Mouse (Mus musculus): ENCODE data around the gene Psmb4. TPM values are rescaled to one million over a fixed set of nuclear protein-coding genes. Genes with fewer than 3 reads are reported as not detected.
"Not testable (repeated sequence)": the region's sequence is repeated elsewhere in the genome, so short reads cannot be mapped to it uniquely, and the experiment has no call there.

Psmb4 gene
- polyA plus RNA-seq, 1 experiment = 311 TPM

DNA sequence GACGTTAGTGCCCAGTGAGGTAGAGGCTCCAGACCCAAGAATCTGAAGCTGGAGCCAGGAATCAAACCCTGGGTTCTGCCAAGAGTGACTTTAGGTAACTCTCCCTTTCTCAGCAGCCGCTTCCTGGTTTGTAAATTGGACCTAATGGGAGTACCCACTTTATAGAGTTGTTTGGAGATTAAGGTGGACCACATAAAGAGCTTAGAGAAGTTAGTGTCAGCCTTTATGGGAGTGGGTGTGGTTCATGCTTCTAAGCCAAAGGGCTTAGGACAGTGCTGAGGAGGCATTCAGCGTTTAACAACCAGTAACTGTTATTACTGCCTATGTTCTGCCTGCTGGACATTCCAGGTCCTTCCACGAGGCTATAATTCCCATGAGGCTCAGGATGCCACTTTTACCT, 32.1 kb upstream of the Psmb4 start:
- H3K4me1 ChIP-seq (ENCODE audit: control insufficient read depth, insufficient read depth, insufficient read length, low read length) = no peaks in the 10 kb centered on the region
- no peak overlapping the region for H3K4me3 ChIP-seq (ENCODE audit: insufficient read depth, low read depth, low read length)
- H3K27ac ChIP-seq (replicated peaks; ENCODE audit: low read depth, low read length) = no peak overlapping the region

- Histone ChIP-seq H3K4me3 (ENCODE audit: insufficient read depth, low read depth, low read length) (no peak overlapping the region), H3K4me1 (ENCODE audit: control insufficient read depth, insufficient read depth, insufficient read length, low read length) (no peaks in the 10 kb centered on the region), H3K27ac (replicated peaks; ENCODE audit: low read depth, low read length) (no peak overlapping the region)
Measured at GRCm38 (mm10) chr3:94917816-94918361, 31.1 kb upstream of the Psmb4 start.

- Histone ChIP-seq H3K4me3 (ENCODE audit: insufficient read depth, low read depth, low read length) (no peak overlapping the region), H3K4me1 (ENCODE audit: control insufficient read depth, insufficient read depth, insufficient read length, low read length) (no peaks in the 10 kb centered on the region), H3K27ac (replicated peaks; ENCODE audit: low read depth, low read length) (no peak overlapping the region)
Measured at GRCm38 (mm10) chr3:94915903-94916741, 29.4 kb upstream of the Psmb4 start.

GRCm38 (mm10) chr3:94913801-94914200, 27.0 kb upstream of the Psmb4 start:
- no peak overlapping the region for H3K4me3 ChIP-seq (ENCODE audit: insufficient read depth, low read depth, low read length)
- no peaks in the 10 kb centered on the region for H3K4me1 ChIP-seq (ENCODE audit: control insufficient read depth, insufficient read depth, insufficient read length, low read length)
- no peak overlapping the region for H3K27ac ChIP-seq (replicated peaks; ENCODE audit: low read depth, low read length)

DNA sequence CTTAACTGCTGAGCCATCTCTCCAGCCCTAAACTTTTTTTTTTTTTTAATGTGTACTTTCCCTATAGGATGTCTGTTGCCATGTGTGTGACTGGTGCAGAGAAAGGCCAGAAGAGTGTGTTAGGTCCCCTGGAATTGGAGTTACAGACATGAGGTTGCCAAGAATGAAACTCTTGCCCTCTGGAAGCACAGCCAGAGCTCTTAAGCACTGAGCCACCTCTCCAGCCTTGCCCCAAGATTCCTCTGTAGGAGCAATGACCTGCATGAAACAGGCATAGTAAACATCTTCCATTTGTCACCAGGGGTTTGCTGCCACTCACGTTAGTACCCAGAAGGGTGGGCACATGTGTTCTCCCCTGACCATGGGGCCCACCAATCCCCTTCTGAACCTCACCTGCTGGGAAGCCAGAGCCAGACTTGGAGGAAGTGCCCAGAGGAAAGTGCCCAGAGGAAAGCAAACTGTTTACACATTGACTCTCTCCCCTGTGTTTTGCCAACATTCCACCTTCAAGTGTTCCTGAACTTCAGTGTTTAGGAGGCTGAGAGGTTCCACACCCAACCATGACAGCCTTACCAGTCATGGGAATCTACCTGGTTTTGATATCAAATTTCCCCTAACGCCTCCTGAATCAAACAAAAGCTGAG, 24.4 kb upstream of the Psmb4 start:
- H3K27ac ChIP-seq (replicated peaks; ENCODE audit: low read depth, low read length) = no peak overlapping the region
- no peaks in the 10 kb centered on the region for H3K4me1 ChIP-seq (ENCODE audit: control insufficient read depth, insufficient read depth, insufficient read length, low read length)
- no peak overlapping the region for H3K4me3 ChIP-seq (ENCODE audit: insufficient read depth, low read depth, low read length)

GRCm38 (mm10) chr3:94906482-94906881, 19.7 kb upstream of the Psmb4 start:
- Histone ChIP-seq H3K4me1 (ENCODE audit: control insufficient read depth, insufficient read depth, insufficient read length, low read length) (no peaks in the 10 kb centered on the region), H3K4me3 (ENCODE audit: insufficient read depth, low read depth, low read length) (no peak overlapping the region), H3K27ac (replicated peaks; ENCODE audit: low read depth, low read length) (no peak overlapping the region)

- H3K4me1 ChIP-seq (ENCODE audit: control insufficient read depth, insufficient read depth, insufficient read length, low read length); H3K4me3 ChIP-seq (ENCODE audit: insufficient read depth, low read depth, low read length); H3K27ac ChIP-seq (replicated peaks; ENCODE audit: low read depth, low read length): not testable (repeated sequence)
Measured at GRCm38 (mm10) chr3:94904759-94905158, 18.0 kb upstream of the Psmb4 start.

DNA sequence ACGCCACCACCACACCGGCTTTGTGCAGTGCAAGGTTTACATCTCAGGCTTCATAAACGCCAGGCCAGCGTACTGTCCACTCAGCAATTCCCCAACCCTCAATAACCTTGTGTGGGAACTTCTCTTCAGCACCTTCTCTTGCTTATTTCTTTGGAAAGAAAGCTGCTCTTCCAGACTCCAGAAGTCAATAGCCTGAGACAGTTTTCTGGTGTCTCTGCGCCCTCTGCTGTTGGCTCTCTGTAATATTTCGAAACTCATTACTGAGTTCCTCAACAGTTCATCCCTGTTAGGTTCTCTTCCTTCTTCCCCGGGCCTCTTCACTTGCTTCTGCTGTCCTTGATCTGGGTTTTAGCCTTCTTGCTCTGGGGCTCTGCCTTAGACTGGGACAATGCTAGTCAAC, 16.0 kb upstream of the Psmb4 start:
- H3K27ac ChIP-seq (replicated peaks; ENCODE audit: low read depth, low read length) = no peak overlapping the region
- no peak overlapping the region for H3K4me3 ChIP-seq (ENCODE audit: insufficient read depth, low read depth, low read length)
- no peaks in the 10 kb centered on the region for H3K4me1 ChIP-seq (ENCODE audit: control insufficient read depth, insufficient read depth, insufficient read length, low read length)

DNA sequence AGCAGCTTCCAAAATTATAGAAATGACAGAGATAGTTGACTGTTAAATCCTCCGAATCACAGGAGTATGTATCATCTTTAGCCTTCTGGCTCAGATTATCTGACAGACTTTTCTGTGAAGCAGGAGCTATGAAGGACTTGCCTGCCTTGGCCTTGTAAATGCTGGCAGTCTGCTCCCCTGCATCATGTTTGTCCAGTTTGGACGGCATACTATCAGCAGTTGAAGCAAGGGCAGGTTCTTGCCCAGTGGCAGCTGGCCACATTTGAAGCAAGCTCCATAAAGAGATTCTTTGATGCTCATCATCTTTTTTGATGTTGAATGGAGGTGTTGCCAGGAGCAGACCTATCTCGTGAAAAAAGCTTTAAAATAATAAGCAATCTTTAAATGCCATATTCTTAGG, 7.3 kb upstream of the Psmb4 start:
- H3K27ac ChIP-seq (replicated peaks; ENCODE audit: low read depth, low read length) = no peak overlapping the region
- H3K4me3 ChIP-seq (ENCODE audit: insufficient read depth, low read depth, low read length) = no peak overlapping the region
- no peaks in the 10 kb centered on the region for H3K4me1 ChIP-seq (ENCODE audit: control insufficient read depth, insufficient read depth, insufficient read length, low read length)

DNA sequence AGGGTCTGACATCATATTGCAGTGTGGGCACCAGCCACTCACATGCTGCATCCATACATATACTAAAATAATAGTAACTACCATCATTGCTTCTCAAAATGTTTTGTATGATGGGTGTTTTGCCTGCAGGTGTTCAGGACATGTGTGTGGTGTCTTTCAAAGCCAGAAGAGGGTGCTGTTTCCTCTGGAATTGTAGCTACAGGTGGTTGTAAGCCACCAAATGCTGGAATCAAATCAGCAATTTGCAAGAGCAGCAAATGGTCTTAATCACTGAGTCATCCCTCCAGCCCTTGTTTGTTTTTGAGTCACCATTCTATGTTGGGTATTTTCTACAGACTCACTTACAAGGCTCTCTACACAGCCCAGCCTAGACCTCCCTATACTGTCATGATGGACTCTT, 1.8 kb upstream of the Psmb4 start:
- Histone ChIP-seq H3K27ac (replicated peaks; ENCODE audit: low read depth, low read length) (no peak overlapping the region), H3K4me1 (ENCODE audit: control insufficient read depth, insufficient read depth, insufficient read length, low read length) (peaks cover 5% of the 10 kb centered on the region; the same call in 1 of the 2 replicates), H3K4me3 (ENCODE audit: insufficient read depth, low read depth, low read length) (no peak overlapping the region)

GRCm38 (mm10) chr3:94882579-94882978, 4.2 kb downstream of the Psmb4 start:
- peaks cover 5% of the 10 kb centered on the region; the same call in 1 of the 2 replicates for H3K4me1 ChIP-seq (ENCODE audit: control insufficient read depth, insufficient read depth, insufficient read length, low read length)
- H3K27ac ChIP-seq (replicated peaks; ENCODE audit: low read depth, low read length) = no peak overlapping the region
- H3K4me3 ChIP-seq (ENCODE audit: insufficient read depth, low read depth, low read length) = no peak overlapping the region

DNA sequence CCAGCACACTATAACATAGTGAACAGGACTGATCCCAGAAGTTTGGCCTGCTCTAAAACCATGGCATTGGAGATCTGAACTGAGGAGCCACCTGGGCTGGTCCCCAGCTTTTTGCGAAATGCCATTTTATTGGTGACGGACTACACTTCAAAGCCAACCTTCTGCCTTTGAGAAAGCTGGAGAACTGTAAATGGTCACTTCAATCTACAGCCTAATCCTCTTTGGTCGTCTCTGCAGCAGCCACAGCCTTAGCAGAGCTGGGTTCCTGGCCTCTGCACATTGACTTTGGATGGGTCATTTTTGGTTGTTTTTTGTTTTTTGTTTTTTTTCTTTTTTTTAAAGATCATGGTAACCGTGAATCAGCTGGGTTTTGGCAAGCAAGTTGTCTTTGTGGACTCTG, 4.9 kb downstream of the Psmb4 start:
- Histone ChIP-seq H3K4me3 (ENCODE audit: insufficient read depth, low read depth, low read length) (no peak overlapping the region), H3K4me1 (ENCODE audit: control insufficient read depth, insufficient read depth, insufficient read length, low read length) (peaks cover 5% of the 10 kb centered on the region; the same call in 1 of the 2 replicates), H3K27ac (replicated peaks; ENCODE audit: low read depth, low read length) (no peak overlapping the region)

- H3K27ac ChIP-seq (replicated peaks; ENCODE audit: low read depth, low read length) = no peak overlapping the region
- no peak overlapping the region for H3K4me3 ChIP-seq (ENCODE audit: insufficient read depth, low read depth, low read length)
Measured at GRCm38 (mm10) chr3:94878618-94879017, 8.1 kb downstream of the Psmb4 start.

DNA sequence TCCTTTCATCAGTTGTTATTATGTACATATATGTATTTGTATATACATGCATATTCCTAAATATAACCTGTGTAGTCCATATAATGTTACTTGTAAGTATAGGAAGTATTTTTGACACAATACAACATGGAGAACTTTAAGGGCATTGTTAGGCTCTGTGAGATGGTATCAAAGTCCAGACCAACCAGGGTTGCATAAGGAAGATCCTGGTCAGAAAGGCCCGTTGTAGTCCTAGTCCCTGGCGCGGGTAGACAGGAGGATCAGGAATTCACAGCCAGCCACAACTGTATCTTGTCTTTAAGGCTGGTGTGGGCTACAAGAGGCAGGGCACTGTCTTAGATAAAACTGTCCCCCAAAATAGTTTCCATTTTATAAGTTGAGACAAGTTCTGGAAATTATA, 17.8 kb downstream of the Psmb4 start:
- H3K4me3 ChIP-seq (ENCODE audit: insufficient read depth, low read depth, low read length) = no peak overlapping the region
- H3K27ac ChIP-seq (replicated peaks; ENCODE audit: low read depth, low read length) = no peak overlapping the region
- H3K4me1 ChIP-seq (ENCODE audit: control insufficient read depth, insufficient read depth, insufficient read length, low read length) = no peaks in the 10 kb centered on the region

More at GRCm38 (mm10) chr3:94878618-94879017, 8.1 kb downstream of the Psmb4 start:
- H3K4me1 ChIP-seq (ENCODE audit: control insufficient read depth, insufficient read depth, insufficient read length, low read length) = no peaks in the 10 kb centered on the region

DNA sequence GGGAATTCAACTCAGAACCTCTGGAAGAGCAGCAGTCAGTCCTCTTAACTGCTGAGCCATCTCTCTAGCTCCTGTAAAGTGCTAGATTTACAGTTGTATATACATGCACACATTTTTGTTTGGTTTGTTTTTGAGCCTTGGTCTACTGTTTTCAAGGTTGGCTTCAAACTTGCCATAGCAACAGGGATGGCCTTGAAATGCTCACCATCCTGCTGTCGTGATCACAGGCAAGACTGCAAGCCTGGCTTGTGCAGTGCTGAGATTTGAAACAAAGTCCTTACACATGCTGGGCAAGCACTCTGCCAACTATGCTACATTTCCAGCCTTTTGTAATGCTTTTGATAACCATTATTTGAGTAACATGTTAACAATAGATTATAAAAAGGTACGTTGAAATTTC, 27.3 kb downstream of the Psmb4 start:
- Histone ChIP-seq H3K4me1 (ENCODE audit: control insufficient read depth, insufficient read depth, insufficient read length, low read length) (no peaks in the 10 kb centered on the region), H3K27ac (replicated peaks; ENCODE audit: low read depth, low read length) (no peak overlapping the region), H3K4me3 (ENCODE audit: insufficient read depth, low read depth, low read length) (no peak overlapping the region)

GRCm38 (mm10) chr3:94852215-94852614, 34.5 kb downstream of the Psmb4 start:
- no peaks in the 10 kb centered on the region for H3K4me1 ChIP-seq (ENCODE audit: control insufficient read depth, insufficient read depth, insufficient read length, low read length)
- H3K4me3 ChIP-seq (ENCODE audit: insufficient read depth, low read depth, low read length) = no peak overlapping the region
- no peak overlapping the region for H3K27ac ChIP-seq (replicated peaks; ENCODE audit: low read depth, low read length)
